Mouse (Mus musculus) myocyte (in vitro differentiated cells): ENCODE measurements around the gene Golga5.

Source experiments
- E2F4 ChIP-seq: IDR thresholded peaks from one replicate; pipeline ENCODE4 v1.6.1; 2011; ENCODE audit warnings: mild to moderate bottlenecking, control low read depth, moderate library complexity; ENCODE audit not compliant: insufficient read depth
- MAX ChIP-seq: IDR thresholded peaks from one replicate; pipeline ENCODE4 v1.6.1; 2011; ENCODE audit warnings: low read depth, mild to moderate bottlenecking, control low read depth
- MYOG ChIP-seq, 3 experiments: IDR thresholded peaks; one replicate each; pipeline ENCODE4 v1.6.1; 2011; ENCODE audit warnings: control low read depth in 2 of 3, low read depth in 2 of 3, mild to moderate bottlenecking in 2 of 3; ENCODE audit not compliant: insufficient read length in 2 of 3, control insufficient read depth in 1 of 3, insufficient read depth in 1 of 3
- POLR2A ChIP-seq: IDR thresholded peaks from one replicate; pipeline ENCODE4 v1.6.1; 2011; ENCODE audit warnings: low read depth, mild to moderate bottlenecking, control low read depth, moderate library complexity; ENCODE audit not compliant: insufficient read length
- POLR2AphosphoS2 ChIP-seq: IDR thresholded peaks from one replicate; pipeline ENCODE4 v1.6.1; 2011; ENCODE audit warnings: low read depth, control low read depth; ENCODE audit not compliant: insufficient read length
- TCF12 ChIP-seq: IDR thresholded peaks from one replicate; pipeline ENCODE4 v1.6.1; 2011; ENCODE audit warnings: mild to moderate bottlenecking, control low read depth; ENCODE audit not compliant: poor library complexity, insufficient read depth, severe bottlenecking
- TCF3 ChIP-seq: IDR thresholded peaks from one replicate; pipeline ENCODE4 v1.6.1; 2011; ENCODE audit warnings: low read depth, control low read depth; ENCODE audit not compliant: insufficient read length

GRCm38 (mm10) chr12:102491911-102492310 is 23.0 kb downstream of the Golga5 start:
- no peak for TF ChIP-seq TCF12
- no peak for TF ChIP-seq POLR2A
- no peak for TF ChIP-seq MAX
- TF ChIP-seq MYOG (IDR thresholded peaks at IDR 0.05; ENCODE audit: control insufficient read depth in 1 of 3, insufficient read depth in 1 of 3, insufficient read length in 2 of 3, low read depth in 2 of 3) = no peak
- no peak for TF ChIP-seq E2F4
- no peak for TF ChIP-seq POLR2AphosphoS2
- TF ChIP-seq TCF3 = no peak
